Mouse (Mus musculus) CH12.LX (cell line): ENCODE data around the gene Morf4l1. TPM values are rescaled to one million over a fixed set of nuclear protein-coding genes. Genes with fewer than 3 reads are reported as not detected.

Experiments
- DNase-seq: peaks from one replicate; pipeline ENCODE4 v3.0.0-alpha.2; 2013; ENCODE audit errors: extremely low read depth
- H3K27ac ChIP-seq: 2 replicates; pipeline ENCODE4 v1.5.1; 2012; ENCODE audit warnings: low read depth, mild to moderate bottlenecking, control low read depth, moderate library complexity; ENCODE audit not compliant: insufficient read depth
- H3K27me3 ChIP-seq: replicated peaks from 2 replicates; pipeline ENCODE3; 2012; ENCODE audit warnings: inconsistent platforms
- H3K36me3 ChIP-seq, 2 experiments: replicated peaks in 1 of 2; 2 replicates each; pipeline versions ENCODE3 to v1.6.1; 2012; ENCODE audit warnings: inconsistent platforms in 1 of 2, low read length in 1 of 2, mild to moderate bottlenecking in 1 of 2, mixed read lengths in 1 of 2, moderate library complexity in 1 of 2; ENCODE audit not compliant: control insufficient read depth in 1 of 2, insufficient read depth in 1 of 2
- H3K4me1 ChIP-seq, 2 experiments: 2 replicates each; pipeline ENCODE4 v1.6.1; 2012; ENCODE audit warnings: inconsistent platforms in 1 of 2, moderate library complexity in 1 of 2; ENCODE audit not compliant: insufficient read depth in 2 of 2, control insufficient read depth in 1 of 2
- H3K4me2 ChIP-seq: 2 replicates; pipeline ENCODE4 v1.6.1; 2012; ENCODE audit warnings: low read depth, mild to moderate bottlenecking, control low read depth; ENCODE audit not compliant: poor library complexity, insufficient read depth, severe bottlenecking
- H3K4me3 ChIP-seq, 3 experiments: fragments of 150-350 bp in 1 of 3; sonication (generic) in 1 of 3; replicated peaks in 1 of 3; 2 replicates each; pipeline versions ENCODE3 to v1.5.1; 2011 to 2012; ENCODE audit warnings: low read depth in 2 of 3, low read length in 2 of 3, mild to moderate bottlenecking in 2 of 3, moderate library complexity in 2 of 3, control low read depth in 1 of 3, improper control_type of control experiment in 1 of 3, inconsistent platforms in 1 of 3, mixed read lengths in 1 of 3; ENCODE audit not compliant: poor library complexity in 1 of 3
- H3K79me2 ChIP-seq: replicated peaks from 2 replicates; pipeline ENCODE4 v1.6.1; 2012; ENCODE audit warnings: mild to moderate bottlenecking, moderate library complexity; ENCODE audit not compliant: control insufficient read depth, poor library complexity, insufficient read depth, severe bottlenecking; ENCODE audit errors: extremely low read depth
- H3K9ac ChIP-seq: 2 replicates; pipeline ENCODE4 v1.6.1; 2012; ENCODE audit warnings: low read depth, mild to moderate bottlenecking, control low read depth, moderate library complexity; ENCODE audit not compliant: insufficient read depth
- H3K9me3 ChIP-seq: replicated peaks from 2 replicates; pipeline ENCODE3; 2012; ENCODE audit warnings: low read length, inconsistent platforms, mixed read lengths
- CHD1 ChIP-seq: IDR thresholded peaks from 2 replicates; pipeline ENCODE4 v1.6.1; 2012; ENCODE audit warnings: low read depth, low read length, improper control_type of control experiment, inconsistent platforms
- CHD2 ChIP-seq: IDR thresholded peaks from 2 replicates; pipeline ENCODE4 v1.6.1; 2011; ENCODE audit warnings: low read length, improper control_type of control experiment
- CTCF ChIP-seq, 2 experiments: IDR thresholded peaks in 1 of 2; conservative IDR thresholded peaks in 1 of 2; 2 replicates each; pipeline ENCODE4 v1.5.1; 2011 to 2012; ENCODE audit warnings: low read depth in 2 of 2, low read length in 2 of 2, improper control_type of control experiment in 1 of 2, inconsistent platforms in 1 of 2, mild to moderate bottlenecking in 1 of 2, moderate library complexity in 1 of 2
- E2F4 ChIP-seq: IDR thresholded peaks from 2 replicates; pipeline ENCODE4 v1.6.1; 2011; ENCODE audit warnings: low read depth, low read length, improper control_type of control experiment; ENCODE audit not compliant: insufficient replicate concordance
- ELF1 ChIP-seq: IDR thresholded peaks from 2 replicates; pipeline ENCODE4 v1.6.1; 2014; ENCODE audit warnings: low read depth, mild to moderate bottlenecking, inconsistent platforms, low read length, improper control_type of control experiment
- ETS1 ChIP-seq: conservative IDR thresholded peaks from 2 replicates; pipeline ENCODE4 v1.6.1; 2012; ENCODE audit warnings: low read depth, mild to moderate bottlenecking, inconsistent platforms, low read length, improper control_type of control experiment, moderate library complexity
- GABPA ChIP-seq: IDR thresholded peaks from 2 replicates; pipeline ENCODE4 v1.6.1; 2012; ENCODE audit warnings: low read depth, low read length, improper control_type of control experiment, inconsistent platforms; ENCODE audit not compliant: insufficient replicate concordance
- HCFC1 ChIP-seq: IDR thresholded peaks from 2 replicates; pipeline ENCODE4 v1.6.1; 2012; ENCODE audit warnings: low read depth, mild to moderate bottlenecking, inconsistent platforms, low read length, improper control_type of control experiment
- IRF4 ChIP-seq: IDR thresholded peaks from 2 replicates; pipeline ENCODE4 v1.6.1; 2014; ENCODE audit warnings: low read depth, mild to moderate bottlenecking, inconsistent platforms, low read length, improper control_type of control experiment
- JUN ChIP-seq: IDR thresholded peaks from 2 replicates; pipeline ENCODE4 v1.6.1; 2011; ENCODE audit warnings: low read depth, mild to moderate bottlenecking, low read length, improper control_type of control experiment, moderate library complexity; ENCODE audit not compliant: insufficient read depth
- KAT2A ChIP-seq: IDR thresholded peaks from 2 replicates; pipeline ENCODE4 v1.6.1; 2012; ENCODE audit warnings: low read length, improper control_type of control experiment, inconsistent platforms; ENCODE audit not compliant: insufficient replicate concordance
- MAFK ChIP-seq: IDR thresholded peaks from 2 replicates; pipeline ENCODE4 v1.6.1; 2011; ENCODE audit warnings: low read length, improper control_type of control experiment; ENCODE audit not compliant: insufficient replicate concordance
- MAX ChIP-seq: IDR thresholded peaks from 2 replicates; pipeline ENCODE4 v1.6.1; 2011; ENCODE audit warnings: low read length, improper control_type of control experiment
- MAZ ChIP-seq: IDR thresholded peaks from 2 replicates; pipeline ENCODE4 v1.6.1; 2012; ENCODE audit warnings: low read depth, mild to moderate bottlenecking, inconsistent platforms, low read length, improper control_type of control experiment, moderate library complexity
- MXI1 ChIP-seq: IDR thresholded peaks from 2 replicates; pipeline ENCODE4 v1.6.1; 2011; ENCODE audit warnings: mild to moderate bottlenecking, low read depth, low read length, improper control_type of control experiment
- MYC ChIP-seq: IDR thresholded peaks from 2 replicates; pipeline ENCODE4 v1.6.1; 2011; ENCODE audit warnings: low read depth, mild to moderate bottlenecking, improper control_type of control experiment, low read length
- NELFE ChIP-seq: IDR thresholded peaks from 2 replicates; pipeline ENCODE4 v1.6.1; 2011; ENCODE audit warnings: low read depth, low read length, improper control_type of control experiment
- NRF1 ChIP-seq: IDR thresholded peaks from 2 replicates; pipeline ENCODE4 v1.6.1; 2014; ENCODE audit warnings: low read depth, mild to moderate bottlenecking, inconsistent platforms, low read length, improper control_type of control experiment, moderate library complexity
- PAX5 ChIP-seq: IDR thresholded peaks from 2 replicates; pipeline ENCODE4 v1.6.1; 2012; ENCODE audit warnings: low read length, inconsistent platforms, mixed read lengths
- POLR2A ChIP-seq: IDR thresholded peaks from 2 replicates; pipeline ENCODE4 v1.6.1; 2011; ENCODE audit warnings: low read depth, mild to moderate bottlenecking, improper control_type of control experiment, low read length
- POLR2AphosphoS2 ChIP-seq: IDR thresholded peaks from 2 replicates; pipeline ENCODE4 v1.6.1; 2011; ENCODE audit warnings: low read depth, low read length, improper control_type of control experiment
- RAD21 ChIP-seq: IDR thresholded peaks from 2 replicates; pipeline ENCODE4 v1.6.1; 2011; ENCODE audit warnings: low read depth, mild to moderate bottlenecking, low read length, improper control_type of control experiment, moderate library complexity
- RCOR1 ChIP-seq: conservative IDR thresholded peaks from 2 replicates; pipeline ENCODE4 v1.6.1; 2012; ENCODE audit warnings: low read depth, mild to moderate bottlenecking, inconsistent platforms, low read length, improper control_type of control experiment
- SMC3 ChIP-seq: IDR thresholded peaks from 2 replicates; pipeline ENCODE4 v1.6.1; 2011; ENCODE audit warnings: low read depth, low read length, improper control_type of control experiment
- TBP ChIP-seq: conservative IDR thresholded peaks from 2 replicates; pipeline ENCODE4 v1.6.1; 2011; ENCODE audit warnings: low read depth, low read length, improper control_type of control experiment
- UBTF ChIP-seq: IDR thresholded peaks from 2 replicates; pipeline ENCODE4 v1.6.1; 2012; ENCODE audit warnings: low read depth, mild to moderate bottlenecking, inconsistent platforms, low read length, improper control_type of control experiment, moderate library complexity
- USF2 ChIP-seq: conservative IDR thresholded peaks from 2 replicates; pipeline ENCODE4 v1.6.1; 2011; ENCODE audit warnings: low read depth, low read length, improper control_type of control experiment
- ZC3H11A ChIP-seq: IDR thresholded peaks from 2 replicates; pipeline ENCODE4 v1.6.1; 2012; ENCODE audit warnings: low read depth, mild to moderate bottlenecking, inconsistent platforms, low read length, improper control_type of control experiment
- ZKSCAN1 ChIP-seq: IDR thresholded peaks from 2 replicates; pipeline ENCODE4 v1.6.1; 2012; ENCODE audit warnings: low read depth, inconsistent platforms, low read length, improper control_type of control experiment, borderline replicate concordance
- ZMIZ1 ChIP-seq: IDR thresholded peaks from 2 replicates; pipeline ENCODE4 v1.6.1; 2012; ENCODE audit warnings: low read depth, mild to moderate bottlenecking, inconsistent platforms, low read length, improper control_type of control experiment
- ZNF384 ChIP-seq: IDR thresholded peaks from 2 replicates; pipeline ENCODE4 v1.6.1; 2012; ENCODE audit warnings: low read depth, low read length, improper control_type of control experiment, inconsistent platforms
- dilution Hi-C: fragments of 300-500 bp; cut with MboI; formaldehyde crosslinking; loops from 2 replicates; pipeline ENCODE4 v1.14.3; 2020; ENCODE audit warnings: low sequenced_read_pairs; ENCODE audit not compliant: extremely low pct_unique_long_range_greater_than_20kb, extremely low pct_ligation_motif_present
- in situ Hi-C: fragments of 300-500 bp; cut with MboI; formaldehyde crosslinking; loops from 3 replicates; pipeline ENCODE4 v1.14.3; 2019; ENCODE audit warnings: low sequenced_read_pairs, low pct_ligation_motif_present, low pct_unique_long_range_greater_than_20kb, mixed read lengths
- polyA plus RNA-seq: library from polyadenylated mRNA; unstranded; fragments of >175 nt; gene quantifications from 2 replicates; pipeline ENCODE4 v1.2.1, GENCODE M21; 2012; ENCODE audit warnings: low read depth; ENCODE audit not compliant: insufficient read length
- total RNA-seq, 2 experiments: library from RNA; depleted of rRNA; stranded (reverse); fragments of 300-350 nt in 1 of 2; fragments of >200 nt in 1 of 2; gene quantifications; 2 replicates each; pipeline ENCODE4 v1.2.3; 2012 to 2014

Gene Morf4l1
- total and polyA plus RNA-seq, 3 experiments, result 127 to 233 (median 225) TPM

- H3K27ac ChIP-seq, result peak overlapping the region; percentile 100
These were observed 54.0 kb downstream of the Morf4l1 start for GRCm38 (mm10) chr9:90060574-90060875.

GRCm38 (mm10) chr9:90059828-90060573, 54.6 kb downstream of the Morf4l1 start:
- H3K4me3 ChIP-seq, result peak overlapping the region in 2 of 3 experiments; percentile 13 to 16
- dilution Hi-C loops, result no loop called here
- no peak; the same call in 1 of the 2 replicates for TF ChIP-seq RAD21
- TF ChIP-seq HCFC1, result no peak
- no peak for TF ChIP-seq KAT2A
- TF ChIP-seq ZC3H11A, result no peak
- no peak for TF ChIP-seq MAFK
- peak; percentile 51; the same call in 1 of the 2 replicates for TF ChIP-seq CHD2
- no peak; the same call in none of the 2 replicates for TF ChIP-seq TBP
- TF ChIP-seq MAZ, result peak; percentile 70; the same call in 1 of the 2 replicates
- no peak for TF ChIP-seq POLR2AphosphoS2
- TF ChIP-seq NELFE, result peak; percentile 70
- peak; percentile 97 for TF ChIP-seq IRF4
- no peak for TF ChIP-seq MAX
- no peak for TF ChIP-seq CTCF (conservative IDR thresholded peaks at IDR 0.05 in 1 of 2, IDR thresholded peaks at IDR 0.05 in 1 of 2; ENCODE audit: low read depth in 2 of 2, low read length in 2 of 2)
- TF ChIP-seq MXI1, result no peak; the same call in 1 of the 2 replicates
- TF ChIP-seq E2F4, result no peak
- TF ChIP-seq MYC, result peak; percentile 79
- TF ChIP-seq ZKSCAN1, result no peak
- TF ChIP-seq PAX5, result no peak
- no peak for TF ChIP-seq RCOR1
- TF ChIP-seq ZMIZ1, result peak; percentile 61; the same call in 1 of the 2 replicates
- TF ChIP-seq CHD1, result peak; percentile 52; the same call in 1 of the 2 replicates
- no peak for TF ChIP-seq SMC3
- TF ChIP-seq POLR2A, result peak; percentile 64
- peak; percentile 88 for TF ChIP-seq JUN
- TF ChIP-seq GABPA, result no peak
- TF ChIP-seq ZNF384, result peak; percentile 97
- TF ChIP-seq UBTF, result no peak
- peak; percentile 26; the same call in 1 of the 2 replicates for TF ChIP-seq ELF1
- 0 out of 2 replicates have a peak, but pooled peaks have one; percentile 6 for TF ChIP-seq USF2
- TF ChIP-seq NRF1, result peak; percentile 81
- peak; percentile 81 for TF ChIP-seq ETS1

More at GRCm38 (mm10) chr9:90060574-90060875, 54.0 kb downstream of the Morf4l1 start:
- dilution Hi-C loops (no loop called here), in situ Hi-C loops (no loop called here)
- peak overlapping the region; percentile 78 for H3K4me2 ChIP-seq
- H3K4me3 ChIP-seq, result peak overlapping the region in 1 of 3 experiments; percentile 11
- DNase-seq, result no peak
- peaks cover 23% of the 10 kb centered on the region for H3K79me2 ChIP-seq
- TF ChIP-seq KAT2A, result no peak
- no peak for TF ChIP-seq MXI1
- peaks cover 29 to 50% of the 10 kb centered on the region in 2 experiments for H3K36me3 ChIP-seq
- peak overlapping the region; percentile 68 for H3K9ac ChIP-seq
- H3K4me1 ChIP-seq, result peaks cover 34 to 77% of the 10 kb centered on the region in 2 experiments
- no peaks in the 10 kb centered on the region for H3K9me3 ChIP-seq
- no peaks in the 10 kb centered on the region for H3K27me3 ChIP-seq

More at GRCm38 (mm10) chr9:90059828-90060573, 54.6 kb downstream of the Morf4l1 start:
- DNase-seq, result peak; percentile 90
- H3K79me2 ChIP-seq, result peaks cover 26% of the 10 kb centered on the region
- H3K9ac ChIP-seq, result peak overlapping the region; percentile 51
- peaks cover 23 to 45% of the 10 kb centered on the region in 2 experiments for H3K36me3 ChIP-seq
- peaks cover 34 to 72% of the 10 kb centered on the region in 2 experiments for H3K4me1 ChIP-seq
- in situ Hi-C loops, result no loop called here
- peak overlapping the region; percentile 100 for H3K27ac ChIP-seq
- H3K27me3 ChIP-seq, result no peaks in the 10 kb centered on the region
- no peaks in the 10 kb centered on the region for H3K9me3 ChIP-seq
- peak overlapping the region; percentile 96 for H3K4me2 ChIP-seq
